Mouse (Mus musculus): ENCODE data around the gene Mdm4. TPM values are rescaled to one million over a fixed set of nuclear protein-coding genes. Genes with fewer than 3 reads are reported as not detected.

Gene Mdm4
- polyA plus RNA-seq, 1 experiment = 490 TPM

GRCm38 (mm10) chr1:133059592-133059991 is 29.2 kb upstream of the Mdm4 start:
- TF ChIP-seq EP300 (IDR thresholded peaks at IDR 0.05; ENCODE audit: insufficient read depth, low read depth, low read length) = no peak
- no peak for TF ChIP-seq CTCF (IDR thresholded peaks at IDR 0.05; ENCODE audit: low read depth, low read length)
- TF ChIP-seq POLR2A (IDR thresholded peaks at IDR 0.05; ENCODE audit: insufficient read depth, low read length) = no peak
- Histone ChIP-seq H3K27ac (ENCODE audit: insufficient read depth, low read length) (no peak overlapping the region), H3K27me3 (ENCODE audit: control insufficient read depth, insufficient read depth, low read length, poor library complexity, severe bottlenecking) (no peaks in the 10 kb centered on the region), H3K9ac (ENCODE audit: low read depth, poor library complexity, severe bottlenecking) (no peak overlapping the region), H3K4me1 (ENCODE audit: control insufficient read depth, insufficient read depth, low read length) (no peaks in the 10 kb centered on the region), H3K9me3 (replicated peaks; ENCODE audit: control insufficient read depth, insufficient read depth, low read length, poor library complexity, severe bottlenecking) (no peaks in the 10 kb centered on the region), H3K36me3 (ENCODE audit: control insufficient read depth, insufficient read depth, low read length, poor library complexity, severe bottlenecking) (no peaks in the 10 kb centered on the region), H3K4me3 (ENCODE audit: low read depth, low read length) (no peak overlapping the region)

- Histone ChIP-seq H3K9me3 (replicated peaks; ENCODE audit: control insufficient read depth, insufficient read depth, low read length, poor library complexity, severe bottlenecking) (no peaks in the 10 kb centered on the region), H3K9ac (ENCODE audit: low read depth, poor library complexity, severe bottlenecking) (no peak overlapping the region), H3K4me3 (ENCODE audit: low read depth, low read length) (no peak overlapping the region), H3K27ac (ENCODE audit: insufficient read depth, low read length) (no peak overlapping the region), H3K4me1 (ENCODE audit: control insufficient read depth, insufficient read depth, low read length) (peaks cover 3% of the 10 kb centered on the region), H3K27me3 (ENCODE audit: control insufficient read depth, insufficient read depth, low read length, poor library complexity, severe bottlenecking) (no peaks in the 10 kb centered on the region), H3K36me3 (ENCODE audit: control insufficient read depth, insufficient read depth, low read length, poor library complexity, severe bottlenecking) (no peaks in the 10 kb centered on the region)
- TF ChIP-seq CTCF (IDR thresholded peaks at IDR 0.05; ENCODE audit: low read depth, low read length) = no peak
- no peak for TF ChIP-seq POLR2A (IDR thresholded peaks at IDR 0.05; ENCODE audit: insufficient read depth, low read length)
- no peak for TF ChIP-seq EP300 (IDR thresholded peaks at IDR 0.05; ENCODE audit: insufficient read depth, low read depth, low read length)
Measured at GRCm38 (mm10) chr1:133057345-133058034, 27.1 kb upstream of the Mdm4 start.

GRCm38 (mm10) chr1:133054326-133054725 is 24.0 kb upstream of the Mdm4 start:
- no peak for TF ChIP-seq CTCF (IDR thresholded peaks at IDR 0.05; ENCODE audit: low read depth, low read length)
- TF ChIP-seq EP300 (IDR thresholded peaks at IDR 0.05; ENCODE audit: insufficient read depth, low read depth, low read length) = no peak
- no peak for TF ChIP-seq POLR2A (IDR thresholded peaks at IDR 0.05; ENCODE audit: insufficient read depth, low read length)
- H3K27me3 ChIP-seq (ENCODE audit: control insufficient read depth, insufficient read depth, low read length, poor library complexity, severe bottlenecking) = no peaks in the 10 kb centered on the region
- H3K4me3 ChIP-seq (ENCODE audit: low read depth, low read length) = no peak overlapping the region
- H3K9ac ChIP-seq (ENCODE audit: low read depth, poor library complexity, severe bottlenecking) = no peak overlapping the region
- no peaks in the 10 kb centered on the region for H3K9me3 ChIP-seq (replicated peaks; ENCODE audit: control insufficient read depth, insufficient read depth, low read length, poor library complexity, severe bottlenecking)
- no peaks in the 10 kb centered on the region for H3K36me3 ChIP-seq (ENCODE audit: control insufficient read depth, insufficient read depth, low read length, poor library complexity, severe bottlenecking)
- H3K27ac ChIP-seq (ENCODE audit: insufficient read depth, low read length) = no peak overlapping the region
- H3K4me1 ChIP-seq (ENCODE audit: control insufficient read depth, insufficient read depth, low read length) = peaks cover 3% of the 10 kb centered on the region

- Histone ChIP-seq H3K4me1 (ENCODE audit: control insufficient read depth, insufficient read depth, low read length) (peaks cover 3% of the 10 kb centered on the region), H3K36me3 (ENCODE audit: control insufficient read depth, insufficient read depth, low read length, poor library complexity, severe bottlenecking) (no peaks in the 10 kb centered on the region), H3K27me3 (ENCODE audit: control insufficient read depth, insufficient read depth, low read length, poor library complexity, severe bottlenecking) (no peaks in the 10 kb centered on the region), H3K9ac (ENCODE audit: low read depth, poor library complexity, severe bottlenecking) (no peak overlapping the region), H3K4me3 (ENCODE audit: low read depth, low read length) (no peak overlapping the region), H3K27ac (ENCODE audit: insufficient read depth, low read length) (no peak overlapping the region), H3K9me3 (replicated peaks; ENCODE audit: control insufficient read depth, insufficient read depth, low read length, poor library complexity, severe bottlenecking) (no peaks in the 10 kb centered on the region)
- TF ChIP-seq CTCF (IDR thresholded peaks at IDR 0.05; ENCODE audit: low read depth, low read length) = no peak
- no peak for TF ChIP-seq POLR2A (IDR thresholded peaks at IDR 0.05; ENCODE audit: insufficient read depth, low read length)
Measured at GRCm38 (mm10) chr1:133053034-133053433, 22.7 kb upstream of the Mdm4 start.

GRCm38 (mm10) chr1:133051829-133052228 is 21.5 kb upstream of the Mdm4 start:
- no peaks in the 10 kb centered on the region for H3K9me3 ChIP-seq (replicated peaks; ENCODE audit: control insufficient read depth, insufficient read depth, low read length, poor library complexity, severe bottlenecking)
- H3K4me3 ChIP-seq (ENCODE audit: low read depth, low read length) = no peak overlapping the region
- TF ChIP-seq POLR2A (IDR thresholded peaks at IDR 0.05; ENCODE audit: insufficient read depth, low read length) (no peak), EP300 (IDR thresholded peaks at IDR 0.05; ENCODE audit: insufficient read depth, low read depth, low read length) (no peak), CTCF (IDR thresholded peaks at IDR 0.05; ENCODE audit: low read depth, low read length) (peak; percentile 52)
- H3K27ac ChIP-seq (ENCODE audit: insufficient read depth, low read length) = no peak overlapping the region
- H3K27me3 ChIP-seq (ENCODE audit: control insufficient read depth, insufficient read depth, low read length, poor library complexity, severe bottlenecking) = no peaks in the 10 kb centered on the region
- H3K4me1 ChIP-seq (ENCODE audit: control insufficient read depth, insufficient read depth, low read length) = peaks cover 3% of the 10 kb centered on the region
- no peaks in the 10 kb centered on the region for H3K36me3 ChIP-seq (ENCODE audit: control insufficient read depth, insufficient read depth, low read length, poor library complexity, severe bottlenecking)
- no peak overlapping the region for H3K9ac ChIP-seq (ENCODE audit: low read depth, poor library complexity, severe bottlenecking)

GRCm38 (mm10) chr1:133050001-133050431 is 19.7 kb upstream of the Mdm4 start:
- Histone ChIP-seq H3K4me1 (ENCODE audit: control insufficient read depth, insufficient read depth, low read length) (peaks cover 3% of the 10 kb centered on the region), H3K9ac (ENCODE audit: low read depth, poor library complexity, severe bottlenecking) (no peak overlapping the region), H3K27ac (ENCODE audit: insufficient read depth, low read length) (no peak overlapping the region), H3K36me3 (ENCODE audit: control insufficient read depth, insufficient read depth, low read length, poor library complexity, severe bottlenecking) (no peaks in the 10 kb centered on the region), H3K9me3 (replicated peaks; ENCODE audit: control insufficient read depth, insufficient read depth, low read length, poor library complexity, severe bottlenecking) (no peaks in the 10 kb centered on the region), H3K4me3 (ENCODE audit: low read depth, low read length) (no peak overlapping the region), H3K27me3 (ENCODE audit: control insufficient read depth, insufficient read depth, low read length, poor library complexity, severe bottlenecking) (no peaks in the 10 kb centered on the region)
- no peak for TF ChIP-seq EP300 (IDR thresholded peaks at IDR 0.05; ENCODE audit: insufficient read depth, low read depth, low read length)
- no peak for TF ChIP-seq CTCF (IDR thresholded peaks at IDR 0.05; ENCODE audit: low read depth, low read length)
- TF ChIP-seq POLR2A (IDR thresholded peaks at IDR 0.05; ENCODE audit: insufficient read depth, low read length) = no peak
